Mouse (Mus musculus) liver, embryonic 12.5 days (tissue): ENCODE data around the gene Lrrc75b. TPM values are rescaled to one million over a fixed set of nuclear protein-coding genes. Genes with fewer than 3 reads are reported as not detected.
"Not testable (repeated sequence)": the region's sequence is repeated elsewhere in the genome, so short reads cannot be mapped to it uniquely, and the experiment has no call there.

ENCODE experiments used
- ATAC-seq: fragments of 200-750 bp; cut with Nextera tagmentation; 2 replicates; pipeline ENCODE4 v1.8.0; 2017; ENCODE audit warnings: moderate number of reproducible peaks, mild to moderate bottlenecking, moderate library complexity
- H3K27ac ChIP-seq: fragments of 300-500 bp; sonication (generic); 2 replicates; pipeline ENCODE4 v1.5.1; 2016; ENCODE audit warnings: mild to moderate bottlenecking
- H3K27me3 ChIP-seq: fragments of 300-500 bp; sonication (generic); replicated peaks from 2 replicates; pipeline ENCODE4 v1.6.1; 2016; ENCODE audit warnings: mild to moderate bottlenecking, moderate library complexity
- H3K36me3 ChIP-seq: fragments of 300-500 bp; sonication (generic); 2 replicates; pipeline ENCODE4 v1.6.1; 2016; ENCODE audit warnings: mild to moderate bottlenecking, moderate library complexity
- H3K4me1 ChIP-seq: fragments of 300-500 bp; sonication (generic); 2 replicates; pipeline ENCODE4 v1.6.1; 2016
- H3K4me2 ChIP-seq: fragments of 300-500 bp; sonication (generic); 2 replicates; pipeline ENCODE4 v1.6.1; 2016; ENCODE audit warnings: mild to moderate bottlenecking, moderate library complexity
- H3K4me3 ChIP-seq: fragments of 300-500 bp; sonication (generic); 2 replicates; pipeline ENCODE4 v1.5.1; 2016; ENCODE audit warnings: mild to moderate bottlenecking, moderate library complexity
- H3K9ac ChIP-seq: fragments of 300-500 bp; sonication (generic); 2 replicates; pipeline ENCODE4 v1.6.1; 2016; ENCODE audit warnings: mild to moderate bottlenecking, moderate library complexity
- H3K9me3 ChIP-seq: fragments of 300-500 bp; sonication (generic); replicated peaks from 2 replicates; pipeline ENCODE4 v1.6.1; 2016; ENCODE audit warnings: mild to moderate bottlenecking, moderate library complexity
- WGBS: fragments of 180-500 bp; shearing (Covaris S2); methylation state at CpG from one replicate; pipeline ENCODE4 v1.1.7; 2016; ENCODE audit not compliant: insufficient replicate concordance; 5-methylcytosine and 5-hydroxymethylcytosine counted together
- polyA plus RNA-seq: library from polyadenylated mRNA; unstranded; fragments of >200 nt; fragmentation: Nextera tagmentation; extraction: Ambion mirVana; gene quantifications from 2 replicates; pipeline ENCODE4 v1.2.1, GENCODE M21; 2016

Lrrc75b gene
- polyA plus RNA-seq, 1 experiment from 2014 or later: 0.12 TPM

DNA sequence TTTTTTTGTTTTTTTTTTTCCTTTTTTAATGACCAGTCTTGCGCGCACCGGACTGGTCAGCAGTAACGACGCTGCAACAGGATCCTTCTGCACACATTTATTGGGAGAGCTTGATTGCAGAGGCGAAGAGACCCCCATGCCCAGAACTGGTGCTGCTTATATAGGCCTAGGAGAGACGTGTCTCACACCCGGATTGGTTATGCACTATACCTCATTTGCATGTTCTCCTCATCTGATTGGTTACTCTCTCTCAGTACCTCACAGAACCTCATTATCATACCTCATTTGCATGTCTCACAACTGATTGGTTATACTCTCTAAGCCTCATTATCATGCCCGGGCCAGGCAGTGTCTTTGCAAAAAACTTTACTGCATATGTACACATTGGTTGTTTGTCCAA is 34.7 kb downstream of the Lrrc75b start:
- not testable (repeated sequence) for H3K4me3 ChIP-seq, H3K9ac ChIP-seq, H3K27ac ChIP-seq, H3K27me3 ChIP-seq, H3K9me3 ChIP-seq, ATAC-seq, H3K4me2 ChIP-seq
- H3K36me3 ChIP-seq: peaks cover 92% of the 10 kb centered on the region
- peaks cover 12% of the 10 kb centered on the region for H3K4me1 ChIP-seq
- WGBS: 86% methylated on average over 9 of the region's 9 CpGs

DNA sequence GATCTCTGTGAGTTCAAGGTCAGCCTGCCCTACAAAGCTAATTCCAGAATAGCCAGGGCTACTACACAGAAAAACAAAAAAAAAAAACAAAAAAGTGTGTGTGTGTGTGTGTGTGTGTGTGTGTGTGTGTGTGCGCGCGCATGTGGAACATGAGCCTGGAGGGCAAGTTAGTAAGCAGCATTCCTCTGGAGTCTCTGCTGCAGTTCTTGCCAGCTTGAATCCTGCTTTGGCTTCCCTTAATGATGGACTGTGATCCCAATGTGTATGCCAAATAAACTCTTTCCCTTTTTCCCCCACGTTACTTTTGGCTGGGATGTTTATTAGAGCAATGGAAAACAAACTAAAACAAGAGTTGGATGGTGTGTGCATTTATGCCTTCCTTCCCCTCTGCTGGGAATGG is 38.5 kb downstream of the Lrrc75b start:
- Histone ChIP-seq H3K27ac (no peak overlapping the region), H3K4me1 (peaks cover 30% of the 10 kb centered on the region), H3K27me3 (no peaks in the 10 kb centered on the region), H3K9ac (no peak overlapping the region), H3K4me3 (no peak overlapping the region), H3K4me2 (no peak overlapping the region), H3K36me3 (peaks cover 75% of the 10 kb centered on the region), H3K9me3 (no peaks in the 10 kb centered on the region)
- ATAC-seq: no peak
- 89% methylated on average over 4 of the region's 4 CpGs for WGBS

DNA sequence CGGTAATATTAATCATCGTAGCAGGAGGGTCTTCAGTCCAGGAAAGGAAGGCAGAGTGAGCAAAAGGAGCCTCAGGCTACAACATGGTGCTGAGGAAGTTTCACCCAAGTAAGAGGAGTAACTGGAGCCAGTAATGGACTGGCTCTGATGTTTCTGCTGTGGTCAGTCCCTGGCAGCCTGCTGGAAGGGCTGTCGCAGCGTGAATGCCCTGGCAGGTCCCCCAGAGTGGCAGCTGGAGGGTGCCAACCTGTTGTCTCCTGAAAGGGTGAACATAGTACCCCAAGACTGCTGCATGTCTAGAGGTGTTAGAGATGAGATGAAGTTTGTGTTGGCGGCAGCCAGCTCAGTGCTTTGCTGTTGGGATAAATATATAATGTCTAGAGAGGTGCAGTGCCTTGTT is 39.5 kb downstream of the Lrrc75b start:
- 84% methylated on average over 5 of the region's 5 CpGs for WGBS
- Histone ChIP-seq H3K4me2 (no peak overlapping the region), H3K27ac (no peak overlapping the region), H3K4me1 (peaks cover 37% of the 10 kb centered on the region), H3K4me3 (no peak overlapping the region), H3K27me3 (no peaks in the 10 kb centered on the region), H3K36me3 (peaks cover 65% of the 10 kb centered on the region), H3K9me3 (no peaks in the 10 kb centered on the region), H3K9ac (no peak overlapping the region)
- no peak for ATAC-seq

DNA sequence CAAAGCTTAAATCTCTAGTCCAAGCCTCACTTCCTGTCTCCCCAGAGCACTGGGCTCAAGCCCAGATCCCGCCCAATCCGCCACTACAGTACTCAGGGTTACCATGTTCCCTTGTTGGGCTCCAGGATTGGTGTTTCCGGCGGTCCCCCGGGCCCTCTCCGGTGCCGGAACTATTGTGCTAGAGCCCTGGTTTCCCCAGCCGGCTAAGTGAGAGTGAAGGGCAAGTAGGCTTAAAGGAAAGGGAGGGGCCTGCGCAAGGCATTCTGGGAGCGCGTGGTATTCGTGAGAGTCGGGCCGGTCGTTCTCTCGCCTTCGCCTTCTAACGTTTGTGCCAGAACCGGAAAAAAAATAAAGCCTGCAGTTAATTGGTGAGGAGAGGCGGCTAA is 42.4 kb downstream of the Lrrc75b start, which contains the start of gene Gucd1:
Gene Gucd1 (minus strand): TSS at position 215 of the 386 bp plus-strand sequence.
- peaks cover 65% of the 10 kb centered on the region for H3K4me1 ChIP-seq
- peak within 1 kb of the TSS; percentile 97 for H3K4me3 ChIP-seq
- ATAC-seq: peak; percentile 73
- no peaks in the 10 kb centered on the region for H3K9me3 ChIP-seq
- H3K27ac ChIP-seq: peak within 1 kb of the TSS; percentile 98
- peak within 1 kb of the TSS; percentile 93 for H3K4me2 ChIP-seq
- H3K27me3 ChIP-seq: no peaks in the 10 kb centered on the region
- H3K36me3 ChIP-seq: peaks cover 46% of the 10 kb centered on the region
- H3K9ac ChIP-seq: peak within 1 kb of the TSS; percentile 98
- 1% methylated on average over 20 of the region's 20 CpGs for WGBS

DNA sequence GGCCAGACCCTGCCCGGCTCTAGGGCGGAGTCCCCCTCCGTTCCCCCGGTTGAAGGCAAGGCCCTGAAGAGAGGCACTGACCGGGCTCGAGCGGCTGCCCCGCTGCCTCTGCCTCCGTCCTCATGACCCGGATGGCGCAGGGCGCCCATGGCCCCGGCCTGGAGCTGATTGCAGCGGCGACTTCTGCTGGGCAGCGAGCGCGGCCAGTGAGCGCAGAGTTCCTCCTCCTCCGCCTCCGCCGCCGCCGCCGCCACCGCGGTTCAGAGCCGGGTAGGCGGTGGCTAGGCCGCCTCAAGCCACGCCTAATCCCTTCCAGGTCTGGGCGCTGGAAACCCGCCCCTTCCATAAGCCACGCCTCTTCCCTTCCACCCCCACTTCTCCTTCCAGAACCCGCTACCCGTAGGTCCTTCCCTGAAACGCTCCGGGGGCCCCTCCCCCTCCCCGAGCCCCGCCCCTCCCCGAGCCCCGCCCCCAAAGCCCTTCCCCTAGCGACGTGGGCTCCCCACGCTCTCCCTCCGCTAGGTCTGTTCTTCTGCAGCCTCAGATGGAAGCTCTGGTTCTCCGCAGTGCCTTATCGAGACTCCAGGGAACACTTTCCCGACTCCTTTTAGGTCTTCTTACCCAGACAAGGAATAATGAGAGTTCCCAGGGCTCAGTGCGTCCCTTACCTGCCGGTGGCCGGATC is 42.9 kb downstream of the Lrrc75b start, which contains the start of gene Snrpd3:
Gene Snrpd3 (plus strand): TSS at position 479 of the 685 bp plus-strand sequence.
- Histone ChIP-seq H3K9me3 (no peaks in the 10 kb centered on the region), H3K4me3 (peak within 1 kb of the TSS; percentile 97), H3K36me3 (peaks cover 48% of the 10 kb centered on the region), H3K4me2 (peak within 1 kb of the TSS; percentile 93), H3K4me1 (peaks cover 70% of the 10 kb centered on the region), H3K27me3 (no peaks in the 10 kb centered on the region), H3K9ac (peak within 1 kb of the TSS; percentile 98), H3K27ac (peak within 1 kb of the TSS; percentile 98)
- ATAC-seq: peak; percentile 87
- 1% methylated on average over 40 of the region's 52 CpGs for WGBS

DNA sequence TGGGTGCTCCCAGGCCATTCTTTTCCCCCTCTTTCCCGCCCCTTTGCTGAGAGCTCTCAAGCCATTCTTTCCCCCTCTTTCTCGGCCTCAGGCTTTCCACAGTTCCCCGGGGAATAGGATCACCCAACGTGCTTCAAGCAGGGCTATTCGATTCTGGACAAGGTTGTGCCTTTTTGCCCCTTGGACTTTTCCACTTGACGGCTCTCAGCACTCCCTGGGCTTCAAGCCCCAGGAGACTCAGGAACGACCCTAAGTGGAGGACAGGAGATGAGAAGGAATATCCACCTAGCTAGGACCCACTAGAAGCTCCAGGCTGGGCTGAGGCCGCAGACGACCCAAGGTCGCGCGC is 43.4 kb downstream of the Lrrc75b start:
- Histone ChIP-seq H3K36me3 (peaks cover 48% of the 10 kb centered on the region), H3K4me3 (peak overlapping the region; percentile 97), H3K9ac (peak overlapping the region; percentile 98), H3K27ac (peak overlapping the region; percentile 98), H3K27me3 (no peaks in the 10 kb centered on the region), H3K9me3 (no peaks in the 10 kb centered on the region), H3K4me1 (peaks cover 74% of the 10 kb centered on the region), H3K4me2 (peak overlapping the region; percentile 93)
- ATAC-seq: no peak
- 1% methylated on average over 12 of the region's 12 CpGs for WGBS

DNA sequence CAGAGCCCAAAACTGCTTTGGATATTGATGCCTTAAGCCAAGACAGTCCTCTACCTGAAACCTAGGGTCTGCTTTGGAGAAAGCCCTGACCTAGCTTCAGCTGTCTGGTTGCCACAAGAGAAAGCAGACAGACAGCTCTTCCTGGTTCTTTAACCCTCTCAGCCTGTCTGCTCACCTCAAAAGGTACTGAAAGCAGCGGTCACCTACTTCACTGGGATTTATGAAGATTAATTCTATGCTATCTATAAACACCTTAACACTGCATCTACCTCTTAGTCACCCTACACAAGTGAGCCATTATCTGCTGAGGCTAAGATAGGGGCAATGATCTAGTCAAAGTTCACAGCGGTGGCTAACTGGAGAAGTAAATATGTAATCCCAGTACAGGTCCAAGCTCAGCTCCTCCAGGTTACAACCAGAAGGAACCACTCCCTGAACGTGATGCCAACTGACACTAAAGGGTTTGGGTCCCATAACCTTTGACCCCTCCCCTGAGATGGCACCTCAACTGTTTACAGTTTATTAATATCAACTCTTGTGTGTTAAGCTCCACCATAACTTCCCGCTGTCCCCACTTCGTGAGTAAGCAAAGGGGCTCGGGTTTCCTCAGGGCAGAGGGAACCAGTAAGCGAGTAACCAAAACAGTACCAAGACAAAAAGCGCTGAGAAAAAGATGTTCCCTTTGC is 43.9 kb downstream of the Lrrc75b start:
- WGBS: 7% methylated on average over 8 of the region's 8 CpGs
- 0 out of 2 replicates have a peak, but pooled peaks have one; percentile 8 for ATAC-seq
- H3K9me3 ChIP-seq: no peaks in the 10 kb centered on the region
- H3K27me3 ChIP-seq: no peaks in the 10 kb centered on the region
- peaks cover 48% of the 10 kb centered on the region for H3K36me3 ChIP-seq
- H3K9ac ChIP-seq: peak overlapping the region; percentile 98
- peak overlapping the region; percentile 98 for H3K27ac ChIP-seq
- H3K4me3 ChIP-seq: peak overlapping the region; percentile 97
- peaks cover 74% of the 10 kb centered on the region for H3K4me1 ChIP-seq
- H3K4me2 ChIP-seq: peak overlapping the region; percentile 93

DNA sequence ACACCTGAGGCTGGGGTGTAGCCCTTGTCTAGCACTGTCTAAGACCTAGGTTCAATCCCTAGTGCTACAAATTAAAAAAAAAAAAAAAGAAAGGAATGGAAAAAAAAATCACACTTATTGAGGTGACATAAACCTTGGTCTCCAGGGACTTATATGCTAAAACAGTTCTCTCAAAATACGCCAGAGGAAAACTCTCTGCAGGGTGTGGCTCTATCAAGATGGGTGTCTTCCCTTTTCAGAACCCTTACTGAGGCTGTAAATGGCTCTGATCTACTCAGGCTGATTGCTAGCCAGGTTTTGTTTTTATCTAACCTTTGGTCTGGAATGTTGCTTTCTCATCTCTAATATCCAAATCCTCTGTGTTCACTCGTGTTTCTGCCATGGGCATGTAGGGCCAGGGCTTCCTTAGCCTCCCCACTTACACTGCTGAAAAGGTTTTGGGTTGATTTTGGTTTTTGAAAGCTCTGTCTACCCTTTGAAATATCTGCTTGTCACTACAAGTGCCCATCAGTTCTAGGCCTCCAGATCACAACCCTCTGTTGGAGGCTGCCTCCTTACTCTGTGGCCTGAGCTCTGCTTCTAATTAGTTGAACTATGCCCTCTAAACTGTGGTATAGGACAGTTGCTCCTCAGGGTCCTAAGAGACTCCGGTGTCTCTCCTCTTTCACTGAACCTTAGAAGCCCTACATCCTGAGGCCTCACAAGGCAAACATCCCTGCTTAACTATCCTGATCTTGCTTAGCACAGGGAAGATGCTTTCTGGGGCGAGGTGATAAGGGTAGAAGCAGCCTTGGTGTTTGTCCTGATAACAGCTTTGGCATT is 44.7 kb downstream of the Lrrc75b start:
- H3K36me3 ChIP-seq: peaks cover 48% of the 10 kb centered on the region

DNA sequence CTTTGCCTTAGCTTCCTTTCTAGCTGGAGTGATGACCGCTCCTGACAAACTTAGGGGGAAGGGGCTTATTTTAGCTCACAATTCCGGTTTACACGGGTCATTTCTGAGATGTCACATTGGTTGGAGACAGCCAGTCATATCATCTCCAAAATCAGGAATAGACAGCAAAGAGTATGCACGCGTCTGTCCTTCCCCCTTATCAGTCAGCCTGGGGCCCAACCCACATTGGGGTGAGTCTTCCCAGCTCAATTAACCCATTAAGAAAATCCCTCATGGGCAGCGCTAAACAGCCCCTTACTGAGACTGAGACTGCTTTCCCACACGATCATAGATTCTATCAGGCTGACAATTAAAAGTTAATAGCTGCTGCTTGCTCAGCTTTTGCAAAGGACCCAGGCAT is 45.8 kb downstream of the Lrrc75b start:
- H3K9me3 ChIP-seq: no peaks in the 10 kb centered on the region
- H3K4me2 ChIP-seq: peak overlapping the region; percentile 93
- H3K9ac ChIP-seq: peak overlapping the region; percentile 98
- H3K4me3 ChIP-seq: peak overlapping the region; percentile 97
- peak; percentile 17; the same call in 1 of the 2 replicates for ATAC-seq
- no peaks in the 10 kb centered on the region for H3K27me3 ChIP-seq
- WGBS: 14% methylated on average over 7 of the region's 7 CpGs
- H3K4me1 ChIP-seq: peaks cover 56% of the 10 kb centered on the region
- peaks cover 48% of the 10 kb centered on the region for H3K36me3 ChIP-seq
- peak overlapping the region; percentile 98 for H3K27ac ChIP-seq

More for the DNA sequence above, 44.7 kb downstream of the Lrrc75b start:
- Histone ChIP-seq H3K27me3 (no peaks in the 10 kb centered on the region), H3K4me3 (peak overlapping the region; percentile 97), H3K4me2 (peak overlapping the region; percentile 93), H3K9ac (peak overlapping the region; percentile 98), H3K9me3 (no peaks in the 10 kb centered on the region), H3K4me1 (peaks cover 66% of the 10 kb centered on the region), H3K27ac (peak overlapping the region; percentile 98)
- ATAC-seq: peak; percentile 76
- 17% methylated on average over 4 of the region's 4 CpGs for WGBS

DNA sequence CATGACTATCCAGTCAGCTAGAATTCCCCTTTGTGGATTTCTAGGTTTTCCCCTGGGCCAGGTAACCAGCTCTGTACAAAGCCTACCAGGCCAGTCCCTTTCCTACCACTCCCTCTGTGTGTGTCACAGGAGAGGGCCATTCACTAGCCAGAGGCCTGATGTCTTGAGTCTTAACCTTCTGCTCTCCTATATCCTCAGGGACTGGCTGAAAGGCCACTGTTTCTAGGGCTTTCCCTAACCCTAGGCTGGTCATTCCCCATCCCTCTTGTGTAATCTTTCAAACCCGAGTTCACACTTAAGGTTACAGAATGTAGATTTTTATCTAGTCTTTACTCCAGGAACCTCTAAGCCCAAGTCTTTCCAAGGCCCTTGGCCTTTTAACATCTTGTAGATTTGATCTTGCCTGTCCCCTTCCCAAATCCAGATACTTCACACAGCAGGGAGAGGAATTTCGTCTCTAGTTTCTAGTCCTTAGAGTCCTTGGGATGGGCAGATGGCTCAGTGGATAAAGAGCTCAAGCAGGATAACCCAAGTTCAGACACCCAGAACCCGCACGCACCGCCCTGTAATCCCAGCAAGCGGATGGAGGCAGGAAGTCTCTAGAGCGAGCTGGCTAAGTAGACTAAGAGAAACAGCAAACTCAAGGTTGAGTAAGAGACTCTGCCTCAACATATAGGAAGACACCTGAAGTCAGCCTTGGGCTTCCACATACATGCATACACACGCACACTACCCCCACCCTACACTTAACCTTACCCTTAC is 46.6 kb downstream of the Lrrc75b start:
- Histone ChIP-seq H3K27ac (peak overlapping the region; percentile 98), H3K4me2 (peak overlapping the region; percentile 93), H3K4me1 (peaks cover 47% of the 10 kb centered on the region), H3K9me3 (no peaks in the 10 kb centered on the region), H3K36me3 (peaks cover 52% of the 10 kb centered on the region), H3K9ac (peak overlapping the region; percentile 98), H3K27me3 (no peaks in the 10 kb centered on the region), H3K4me3 (peak overlapping the region; percentile 97)
- ATAC-seq: no peak
- 66% methylated on average over 8 of the region's 8 CpGs for WGBS

DNA sequence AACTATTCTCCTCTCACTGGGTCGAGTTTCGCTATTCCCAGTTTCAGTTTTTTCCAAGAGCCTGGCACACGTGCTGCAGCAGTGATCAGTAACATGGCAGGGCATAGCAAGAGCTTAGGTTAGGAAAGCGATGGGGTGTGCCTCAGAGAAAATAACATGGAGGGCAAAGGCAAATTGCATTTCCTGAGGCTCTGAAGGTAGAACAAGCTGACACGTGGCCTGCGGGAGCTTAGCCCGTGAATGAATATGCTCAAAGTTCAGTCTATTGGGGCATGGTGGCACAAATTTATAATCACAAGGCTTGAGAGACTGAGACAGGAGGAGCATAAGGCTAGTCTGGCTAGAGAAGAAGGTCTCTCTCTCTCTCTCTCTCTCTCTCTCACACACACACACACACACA is 47.3 kb downstream of the Lrrc75b start:
- peaks cover 59% of the 10 kb centered on the region for H3K36me3 ChIP-seq
- H3K9me3 ChIP-seq: no peaks in the 10 kb centered on the region
- ATAC-seq: no peak
- H3K4me3 ChIP-seq: peak overlapping the region; percentile 97; the same call in 1 of the 2 replicates
- WGBS: 89% methylated on average over 7 of the region's 7 CpGs
- no peaks in the 10 kb centered on the region for H3K27me3 ChIP-seq
- peak overlapping the region; percentile 98; the same call in 1 of the 2 replicates for H3K9ac ChIP-seq
- peaks cover 46% of the 10 kb centered on the region for H3K4me1 ChIP-seq
- H3K4me2 ChIP-seq: peak overlapping the region; percentile 93; the same call in 1 of the 2 replicates
- peak overlapping the region; percentile 98; the same call in 1 of the 2 replicates for H3K27ac ChIP-seq
